Mouse (Mus musculus): ENCODE measurements at regions not wholly inside any gene's neighbourhood (a gene's known extent, or its start where the extent isn't known, plus 50 kb on each side); places are given as distances from the start of the nearest gene placed in this dataset.
"Not testable (repeated sequence)": the region's sequence is repeated elsewhere in the genome, so short reads cannot be mapped to it uniquely, and the experiment has no call there.

DNA sequence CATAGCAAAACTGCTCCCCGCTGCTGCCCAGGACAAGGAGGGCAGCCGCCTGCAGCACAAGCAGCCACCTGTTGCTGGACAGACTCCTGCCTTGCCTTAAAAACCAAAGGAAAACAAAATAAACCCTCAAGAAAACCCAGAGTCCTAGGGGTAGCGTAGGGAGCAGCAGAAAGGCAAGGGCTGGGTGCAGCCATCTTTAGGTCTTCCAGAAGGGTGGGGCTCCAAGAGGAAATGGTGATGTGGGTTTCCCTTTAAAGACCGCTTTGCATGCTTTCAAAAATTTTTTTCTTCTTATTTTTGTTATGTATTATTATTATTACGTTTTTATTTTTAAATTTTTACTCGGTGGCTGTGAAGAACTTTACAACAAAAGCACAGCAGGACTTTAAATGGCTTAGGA is 300.1 kb downstream of the Vrk1 start:
- no peak for DNase-seq

DNA sequence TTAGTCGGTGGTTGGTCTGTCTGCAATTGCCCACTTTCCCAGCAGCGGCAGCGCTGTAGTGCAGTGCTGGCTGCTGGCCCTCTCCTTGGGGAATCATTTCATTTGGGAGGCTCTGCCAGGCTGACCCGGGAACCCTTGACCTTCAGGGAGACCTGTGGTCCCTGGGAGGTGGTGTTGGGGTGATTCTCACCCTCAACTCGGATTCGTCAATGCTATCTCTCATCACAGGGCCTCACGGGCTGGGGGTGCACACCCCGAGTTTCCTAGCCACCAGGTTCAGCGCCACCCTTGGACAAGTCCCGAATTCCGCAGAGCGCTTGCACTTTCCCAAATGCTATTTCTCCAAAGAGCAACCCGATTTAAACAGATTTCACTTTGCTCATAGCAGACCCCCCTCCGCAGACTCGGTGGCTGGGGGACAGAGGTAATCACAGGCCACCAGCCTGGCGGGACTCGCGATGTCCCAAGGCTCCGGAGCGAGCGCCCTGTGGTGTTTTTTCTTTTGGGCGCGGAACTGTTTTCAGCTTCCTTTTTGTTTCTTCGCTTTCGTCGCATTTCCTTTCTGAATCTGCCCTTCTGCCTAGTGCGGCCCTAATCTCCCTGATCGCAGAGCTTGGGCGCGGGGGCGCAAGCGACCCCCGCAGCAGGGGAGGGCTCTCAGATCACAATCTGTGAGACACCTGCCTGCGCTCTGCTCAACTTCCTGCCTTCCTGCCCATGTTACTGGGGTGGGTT is 300.7 kb downstream of the Vrk1 start:
- no peak for DNase-seq

DNA sequence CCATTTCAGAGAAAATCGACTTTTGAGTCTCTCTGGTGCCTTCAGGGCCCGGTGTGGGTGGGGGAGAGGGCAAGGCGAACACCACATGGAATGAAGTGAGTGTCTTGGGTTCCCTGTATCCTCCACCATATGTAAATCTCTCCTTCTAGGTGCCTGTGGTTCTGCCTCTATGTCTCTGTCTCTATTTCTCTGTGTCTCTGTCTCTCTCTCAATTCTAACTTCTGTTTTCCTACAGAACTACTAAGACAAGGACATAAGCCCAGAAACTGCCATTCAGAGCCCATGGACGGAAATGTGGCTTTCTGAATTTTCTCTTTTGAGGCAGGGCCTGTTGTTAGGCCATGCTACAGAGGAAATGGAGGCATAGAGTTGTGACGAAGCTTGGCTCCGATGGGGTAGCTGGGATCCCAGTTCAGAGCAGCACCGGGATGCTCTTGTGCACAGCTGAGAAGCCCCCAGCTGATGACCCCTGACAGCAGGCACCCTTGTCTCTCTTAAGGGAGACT is 301.3 kb downstream of the Vrk1 start:
- no peak for DNase-seq

DNA sequence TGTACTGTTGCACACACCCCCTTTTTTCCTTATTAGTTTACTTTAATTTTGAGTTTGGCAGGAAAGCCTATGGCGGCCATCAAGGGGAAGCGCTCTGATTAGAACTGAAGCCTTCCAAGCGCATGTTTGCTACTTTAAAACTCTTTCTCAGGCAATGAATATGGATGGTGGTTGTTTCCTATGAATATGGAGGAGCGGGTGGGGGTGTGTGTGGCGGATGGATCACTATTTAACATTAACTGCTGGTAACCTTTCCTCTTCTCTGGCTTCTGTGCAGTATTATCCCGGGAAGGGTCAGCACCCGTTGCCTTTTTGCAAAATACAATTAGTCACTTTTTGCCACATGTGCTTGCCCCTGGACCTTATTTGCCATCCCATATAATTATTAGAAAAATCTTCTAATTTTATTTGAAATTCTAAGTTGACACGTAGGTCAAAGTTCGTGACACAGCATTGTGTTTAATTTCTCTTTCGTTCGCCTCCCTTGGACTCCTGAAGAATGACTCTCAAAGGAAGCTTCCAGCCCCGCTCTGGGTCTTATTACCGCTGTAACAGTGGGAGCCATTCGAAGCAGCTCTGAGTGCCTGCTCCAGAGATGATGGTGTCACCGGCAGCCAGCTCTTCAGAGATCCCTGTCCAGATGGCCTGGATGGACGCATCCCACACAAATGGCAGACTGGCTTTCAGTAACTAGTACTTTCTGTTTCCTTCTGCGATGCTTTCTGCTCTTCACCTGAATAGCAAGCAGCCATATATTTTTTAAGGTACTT is 302.0 kb downstream of the Vrk1 start:
- no peak for DNase-seq

DNA sequence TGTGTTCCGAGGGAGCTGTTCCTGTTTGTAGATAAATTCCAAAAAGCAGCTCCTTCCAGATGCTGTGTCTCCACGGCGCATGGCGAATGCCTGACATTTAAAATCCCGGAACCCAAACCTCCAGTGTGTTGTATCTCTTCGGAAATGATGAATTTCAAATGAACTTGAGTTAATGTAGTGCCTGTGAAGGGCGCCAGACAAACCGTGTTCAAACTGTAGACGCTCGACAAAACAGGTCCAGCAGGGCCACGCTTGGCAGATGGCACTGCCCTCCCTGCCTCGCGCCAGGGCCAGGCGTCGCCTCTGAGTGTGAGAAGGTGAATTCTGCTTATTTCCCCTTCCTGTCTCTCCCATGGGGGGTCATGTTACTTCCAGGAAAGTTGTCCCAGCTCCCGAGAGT is 307.7 kb downstream of the Vrk1 start:
- no peak for DNase-seq

DNA sequence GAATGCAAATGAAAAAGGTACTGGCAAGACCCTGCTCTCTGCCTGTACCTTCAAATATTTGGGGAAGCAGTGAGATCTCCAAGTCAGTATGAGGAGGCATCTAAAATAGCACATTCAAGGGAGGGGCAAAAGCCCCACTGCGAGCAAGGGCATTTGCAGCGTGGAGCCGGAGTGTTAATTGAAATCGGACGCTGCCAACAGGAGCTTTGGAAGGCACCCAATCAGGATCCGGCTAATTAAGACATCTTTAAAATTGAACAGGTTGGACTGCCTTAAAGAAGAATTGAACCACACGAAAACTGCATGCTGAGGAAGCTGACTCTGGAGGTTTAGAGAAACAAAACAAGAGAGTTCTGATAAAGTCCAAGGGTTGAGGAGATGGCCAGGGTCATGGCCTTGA is 311.5 kb downstream of the Vrk1 start:
- DNase-seq: no peak

DNA sequence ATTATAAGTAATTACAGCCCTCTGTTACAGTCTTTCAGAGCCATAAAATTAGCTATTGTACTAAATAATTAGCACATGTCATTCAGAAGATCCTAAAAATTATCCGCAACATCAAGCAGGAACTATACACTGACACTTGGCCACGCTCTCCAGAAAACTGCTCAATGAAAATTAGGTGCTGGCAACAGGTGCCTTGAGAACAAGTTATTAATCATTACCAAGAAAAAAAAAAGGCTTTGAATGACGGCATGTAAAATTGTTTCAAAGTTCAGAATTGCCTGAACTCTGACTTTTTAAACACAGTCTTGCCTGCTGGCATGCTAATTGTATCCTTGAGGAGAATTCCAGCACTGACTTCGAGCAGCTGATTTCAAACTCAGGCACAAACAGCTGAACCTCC is 316.6 kb downstream of the Vrk1 start:
- DNase-seq: no peak

DNA sequence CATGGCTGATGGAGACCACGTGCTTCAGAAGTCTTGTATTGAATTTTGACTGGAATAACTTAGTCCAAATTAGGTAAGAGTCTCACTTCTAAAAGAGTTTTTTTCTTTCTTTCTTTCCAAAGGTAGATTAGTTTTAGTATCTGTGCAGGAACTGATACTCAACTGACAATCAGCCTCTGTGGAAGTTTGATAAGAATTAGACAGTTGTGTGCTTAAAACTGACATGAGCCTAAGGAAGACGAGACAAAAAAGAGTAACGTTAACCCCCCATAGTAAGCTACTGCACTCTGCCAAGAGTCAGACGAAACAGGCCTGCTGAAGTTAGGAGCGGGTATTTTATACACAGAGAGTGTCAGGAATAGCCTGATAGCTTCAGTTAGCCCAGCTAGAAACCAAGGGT is 317.3 kb downstream of the Vrk1 start:
- DNase-seq: no peak

DNA sequence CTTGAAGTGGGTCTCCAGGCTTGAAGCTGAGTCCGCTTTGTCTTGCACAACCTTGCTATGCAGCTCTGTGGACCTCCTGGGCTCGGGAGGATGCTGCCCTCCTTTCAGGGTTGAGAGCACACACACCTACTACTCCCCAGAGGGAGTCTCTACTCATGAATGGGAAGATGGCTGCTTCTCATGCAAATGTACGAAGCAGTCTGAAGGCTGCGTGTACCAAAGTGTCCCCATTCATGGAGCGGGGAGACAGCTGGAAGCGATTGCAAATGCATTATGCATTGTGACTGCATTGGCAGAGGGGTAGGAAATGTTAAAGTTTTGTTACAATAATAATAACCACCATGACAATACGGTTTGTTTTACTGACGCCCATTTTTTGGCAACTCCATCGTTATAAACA is 347.8 kb downstream of the Vrk1 start:
- DNase-seq: no peak

DNA sequence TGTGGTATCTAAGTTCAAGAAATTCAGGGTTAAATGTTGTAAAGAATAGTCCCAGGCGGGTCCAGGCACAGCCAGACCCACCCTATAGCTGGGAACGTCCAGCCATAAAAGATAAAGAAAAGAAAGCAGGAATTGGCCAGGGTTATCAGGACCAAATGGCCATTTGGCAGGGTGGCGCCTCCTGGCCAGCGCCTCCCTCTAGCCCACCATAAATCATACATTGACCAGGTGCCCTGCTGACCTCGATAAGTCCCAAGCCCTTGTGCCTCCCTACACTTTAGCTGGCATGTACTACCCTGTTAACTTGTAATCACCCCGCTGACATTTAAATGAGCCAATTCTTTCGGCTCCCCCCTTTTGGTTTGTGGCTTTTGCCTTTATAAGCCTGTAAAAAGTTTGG is 351.6 kb downstream of the Vrk1 start:
- DNase-seq: not testable (repeated sequence)

DNA sequence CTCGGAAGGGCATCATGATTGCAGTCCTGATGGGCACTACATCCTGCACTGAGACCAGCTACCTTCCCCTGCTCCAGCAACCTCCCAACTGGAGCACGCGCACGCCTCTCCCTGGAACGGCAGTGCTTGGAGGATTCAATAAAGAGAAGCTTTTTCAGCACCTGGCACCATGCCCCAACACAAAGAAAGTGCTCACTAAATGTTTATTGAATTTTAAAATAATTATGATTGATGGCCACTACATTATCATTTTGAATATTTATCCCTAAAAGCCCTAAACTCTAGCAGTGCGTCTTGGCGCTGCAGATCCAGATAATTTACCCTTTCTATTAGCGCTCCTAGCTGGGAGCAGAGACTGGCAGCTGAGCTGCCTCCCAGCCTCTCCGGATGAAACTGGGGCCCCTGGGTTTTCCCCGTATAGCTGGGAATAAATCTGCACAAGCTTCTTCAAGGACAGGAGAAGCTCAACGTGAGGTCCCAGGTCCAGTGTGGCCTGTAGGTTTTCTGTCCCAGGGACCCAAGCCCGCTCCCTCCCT is 364.9 kb downstream of the Vrk1 start:
- no peak for DNase-seq

DNA sequence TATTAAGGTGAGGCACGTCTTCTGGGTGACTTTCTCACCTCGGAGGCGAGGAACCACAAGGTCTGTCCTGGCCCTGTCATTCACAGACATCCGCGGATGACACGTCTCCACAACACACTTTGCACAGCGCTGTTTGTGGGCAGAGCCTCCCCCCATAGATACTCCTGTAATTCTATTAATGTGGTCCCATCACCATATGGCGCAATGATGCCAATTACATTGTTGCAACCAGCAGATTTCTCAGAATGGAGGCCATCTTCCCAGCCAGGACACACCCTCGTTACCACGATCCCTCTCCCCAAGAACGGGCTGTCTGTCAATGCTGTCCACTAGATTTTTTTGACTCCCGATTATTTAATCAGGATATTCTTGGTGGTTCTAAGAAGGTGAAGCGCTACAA is 365.9 kb downstream of the Vrk1 start:
- DNase-seq: no peak

DNA sequence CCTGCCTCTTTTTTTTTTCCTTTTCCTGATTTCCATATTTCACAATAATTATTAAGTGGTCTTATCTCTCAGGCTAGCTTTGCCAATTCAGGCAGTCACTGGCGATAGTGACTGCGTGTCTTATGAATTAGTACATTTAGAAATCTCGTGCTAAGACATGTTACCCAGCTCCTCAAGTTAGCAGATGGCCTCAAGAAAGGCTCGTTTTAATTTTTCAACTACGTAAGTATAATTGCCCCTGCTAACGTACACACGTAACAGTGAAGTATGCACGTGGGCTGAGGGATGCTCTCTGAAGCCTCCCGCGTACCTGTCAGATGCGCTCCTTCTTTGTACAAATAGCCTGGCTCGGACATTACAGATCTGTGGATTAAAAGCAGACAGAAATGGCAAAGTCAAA is 366.8 kb downstream of the Vrk1 start:
- DNase-seq: no peak

DNA sequence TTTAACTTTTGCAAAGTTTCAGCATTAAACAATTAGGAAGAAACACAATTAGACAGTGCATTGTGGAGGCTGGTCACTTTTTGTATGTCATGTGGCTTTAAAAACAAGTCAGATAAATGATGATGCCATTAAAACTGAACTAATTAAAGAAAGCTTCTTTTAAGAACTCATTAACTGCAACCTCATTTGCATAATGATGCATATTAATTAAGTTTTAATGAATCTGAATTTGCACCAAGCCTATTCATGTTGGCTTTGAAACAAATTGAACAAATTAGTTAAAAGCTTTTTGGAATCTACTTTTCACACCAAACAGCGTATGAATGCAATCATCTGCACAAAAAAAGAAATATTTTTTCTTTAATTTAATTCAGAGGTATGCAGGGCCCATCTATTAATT is 367.3 kb downstream of the Vrk1 start:
- no peak for DNase-seq

DNA sequence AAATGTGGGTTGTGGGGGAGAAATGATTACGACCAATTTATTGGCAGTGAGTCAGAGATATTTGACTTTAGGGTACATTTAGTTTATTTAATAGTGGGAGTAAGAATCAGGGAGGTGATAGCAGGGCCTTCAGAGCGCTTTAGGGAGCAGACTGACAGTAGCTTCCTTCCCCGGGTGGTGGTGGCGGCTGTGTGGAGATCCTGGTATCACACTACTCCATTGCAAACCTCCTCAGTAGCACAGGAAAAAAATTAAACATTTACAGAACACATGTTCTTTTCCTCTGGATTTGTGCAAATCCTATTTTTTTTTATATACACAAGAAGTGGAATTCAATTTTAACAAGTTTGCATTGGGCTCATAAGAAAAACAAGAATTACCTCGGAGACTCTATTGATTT is 367.7 kb downstream of the Vrk1 start:
- DNase-seq: no peak

DNA sequence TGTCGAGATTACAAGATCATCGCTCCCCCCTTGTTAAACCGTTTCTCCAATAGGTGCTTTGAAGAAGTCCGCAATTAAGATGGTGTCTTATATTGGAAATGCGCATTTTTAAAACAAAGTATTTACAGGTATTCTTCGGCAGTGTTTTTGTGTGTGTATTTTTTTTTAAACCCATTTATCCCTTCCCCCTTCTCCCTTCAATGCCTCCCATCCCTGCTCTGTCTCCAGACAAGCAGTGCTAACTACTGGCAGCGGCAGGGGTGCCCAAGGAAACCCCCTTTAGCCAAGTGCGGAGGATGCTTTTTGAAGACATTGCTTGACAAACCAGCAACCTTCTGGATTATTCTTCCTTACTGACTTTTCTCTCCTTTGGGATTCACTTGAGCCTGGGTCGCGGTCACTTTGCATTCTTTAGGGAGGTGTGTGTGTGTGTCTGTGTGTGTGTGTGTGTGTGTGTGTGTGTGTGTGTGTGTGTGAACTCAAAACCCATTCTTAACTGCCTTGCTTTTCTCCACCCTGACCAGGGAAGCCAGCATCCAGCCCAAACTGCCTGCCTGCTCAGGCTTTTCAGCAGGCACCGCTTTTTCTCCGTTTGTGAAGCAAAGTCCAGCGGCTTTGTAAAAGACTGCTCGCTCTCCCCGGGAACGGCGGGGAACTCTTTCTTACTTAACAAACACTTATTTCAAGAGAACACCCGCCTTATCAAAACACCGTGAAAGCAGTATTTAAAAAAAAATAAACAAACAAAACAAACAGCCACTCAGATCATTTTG is 368.5 kb downstream of the Vrk1 start:
- DNase-seq: no peak

DNA sequence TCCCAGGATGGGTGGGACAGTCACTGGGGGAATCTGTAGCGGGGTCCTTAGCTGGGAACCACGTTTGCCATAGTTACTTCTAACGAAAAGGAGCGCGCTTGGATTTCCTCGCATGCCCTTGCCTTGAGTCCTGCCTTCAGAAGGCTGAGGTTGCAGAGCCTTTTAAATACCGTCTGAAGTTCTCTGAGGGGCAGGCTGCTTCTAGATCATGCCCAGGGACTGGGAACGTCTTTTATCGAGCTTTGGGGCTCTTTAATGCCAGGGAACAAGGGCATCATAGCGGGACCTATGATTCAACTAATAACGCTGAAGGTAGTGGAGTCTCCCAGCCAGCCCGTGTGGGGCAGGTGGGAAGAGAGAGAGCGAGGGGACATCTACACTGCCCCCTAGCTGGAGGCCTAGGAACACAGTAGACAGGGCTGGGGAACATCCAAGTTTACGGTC is 369.1 kb downstream of the Vrk1 start:
- DNase-seq: no peak

DNA sequence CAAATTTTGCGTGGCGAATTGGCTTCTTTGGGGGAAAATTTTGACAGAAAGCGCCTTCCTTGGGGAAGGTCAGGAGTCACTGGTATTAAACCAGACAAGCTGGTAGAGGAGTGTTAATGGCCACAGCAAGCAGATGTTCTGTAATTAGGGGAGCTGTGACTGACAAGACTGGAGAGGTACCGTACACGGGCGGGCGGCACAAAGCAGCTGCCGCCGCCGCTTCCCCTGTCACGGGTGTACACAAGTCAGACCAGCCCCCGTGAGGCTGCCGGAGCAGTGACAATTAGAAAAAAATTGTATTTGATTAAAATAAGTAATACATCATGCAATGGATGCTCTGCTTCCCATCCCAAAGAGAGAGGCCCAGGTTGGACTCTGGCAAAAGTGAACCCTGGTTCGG is 369.8 kb downstream of the Vrk1 start:
- no peak for DNase-seq

DNA sequence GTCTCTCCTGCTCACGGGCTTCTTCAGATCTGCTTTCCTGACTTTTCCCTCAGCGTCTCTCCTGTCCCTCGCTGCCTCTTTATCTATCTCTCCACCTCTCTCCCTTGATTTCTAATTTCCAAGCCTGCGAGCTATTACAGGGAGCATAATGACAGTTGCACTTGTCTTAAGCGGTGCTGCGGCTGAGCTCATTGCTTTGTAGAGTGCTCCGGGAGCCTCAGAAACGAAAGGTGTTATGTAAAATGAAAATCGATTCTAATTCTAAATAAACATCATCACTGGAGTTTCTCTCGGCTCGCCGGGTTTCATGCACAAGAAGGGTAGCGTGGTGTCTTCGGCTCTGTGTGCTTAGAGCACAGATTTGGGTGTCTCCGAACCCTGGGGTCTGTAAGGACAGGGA is 371.8 kb downstream of the Vrk1 start:
- DNase-seq: no peak

DNA sequence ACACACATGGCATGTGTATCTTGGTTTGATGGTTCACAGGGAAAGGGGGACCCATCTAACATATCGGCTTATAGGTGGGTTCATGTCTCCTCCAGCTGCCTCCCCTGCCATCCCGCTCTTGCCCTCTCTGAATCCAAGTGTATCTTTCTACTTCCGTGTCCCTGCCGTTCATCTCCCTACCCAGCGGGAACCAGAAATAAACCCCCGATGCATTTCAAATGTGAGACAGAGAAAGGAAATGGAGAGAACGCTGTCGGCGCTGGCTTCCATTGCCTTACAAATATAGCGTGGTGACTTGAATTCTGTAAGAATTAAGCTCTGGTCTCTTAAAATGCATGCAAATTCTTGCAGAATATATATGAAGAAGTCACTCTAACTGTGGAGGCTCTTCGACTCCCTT is 379.2 kb downstream of the Vrk1 start:
- no peak for DNase-seq

DNA sequence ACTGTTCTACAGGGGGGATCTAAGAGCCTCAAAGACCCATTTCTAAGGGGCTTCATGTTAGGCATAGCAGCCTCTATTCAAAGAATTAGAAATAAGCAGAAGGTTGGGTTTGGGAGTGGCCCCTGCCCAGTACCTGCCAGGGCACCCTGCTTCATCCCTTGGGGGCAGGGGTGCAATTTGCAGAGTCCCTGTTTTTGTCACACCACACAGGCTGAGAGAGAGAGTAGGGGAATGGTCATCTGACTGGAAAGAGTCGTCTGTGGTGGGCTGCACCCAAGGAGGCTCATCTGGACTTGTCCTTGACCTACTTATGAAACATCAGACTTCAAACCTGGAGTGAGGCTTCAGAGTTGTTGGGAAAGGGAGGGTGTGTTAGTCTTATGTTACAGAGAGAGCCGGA is 382.3 kb downstream of the Vrk1 start:
- DNase-seq: no peak

DNA sequence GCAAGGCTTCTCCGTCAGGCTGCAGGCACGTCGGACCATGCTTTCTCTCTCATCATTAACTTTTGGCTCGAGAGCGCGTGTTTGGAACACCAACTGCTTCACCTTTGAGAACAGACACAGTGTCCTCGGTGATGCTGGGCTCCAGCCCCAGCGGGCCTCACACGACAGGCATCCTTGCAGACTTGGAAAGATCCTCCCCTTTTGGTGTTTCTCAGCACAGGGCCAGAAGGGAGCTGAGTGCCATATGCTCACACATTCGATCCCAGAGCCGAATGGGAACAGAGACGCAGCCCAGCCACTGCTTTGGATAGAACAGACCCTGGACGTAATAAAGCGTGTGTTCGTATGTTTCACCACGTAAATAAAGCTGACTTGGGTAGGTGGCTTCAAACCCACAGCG is 389.1 kb downstream of the Vrk1 start:
- peak; percentile 14 for DNase-seq

DNA sequence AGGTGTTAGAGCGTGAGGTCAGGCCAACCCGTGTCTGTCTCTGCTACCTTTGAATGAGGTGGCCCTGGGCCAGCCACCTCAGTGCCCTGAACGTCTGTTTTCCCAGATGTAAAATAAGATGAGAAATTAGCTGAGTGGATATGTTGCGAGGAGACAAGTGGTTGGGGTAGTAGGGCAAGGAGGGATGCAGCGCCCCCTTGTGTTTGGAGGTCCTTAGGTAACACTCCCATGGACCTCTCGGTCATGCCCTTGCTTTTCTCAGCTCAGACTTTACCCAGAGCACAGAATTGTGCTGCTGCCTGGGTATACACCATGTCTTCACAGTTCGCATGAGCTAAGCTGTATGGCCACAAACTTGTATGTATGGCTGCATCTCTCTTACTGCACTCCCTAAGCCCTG is 401.0 kb downstream of the Vrk1 start:
- DNase-seq: no peak

Measured in cerebellum, adult 9-10 months (tissue).